Mouse (Mus musculus) E14TG2a.4 (cell line): Measurements from ENCODE around the gene Sbk2.

Experiments
- CTCF ChIP-seq: conservative IDR thresholded peaks from 2 replicates; pipeline ENCODE4 v1.5.1; 2014; ENCODE audit warnings: low read length
- NANOG ChIP-seq: IDR thresholded peaks from 2 replicates; pipeline ENCODE4 v1.6.1; 2014; ENCODE audit warnings: borderline replicate concordance, low read length, mixed read lengths
- POU5F1 ChIP-seq: IDR thresholded peaks from 2 replicates; pipeline ENCODE4 v1.6.1; 2014; ENCODE audit warnings: low read length, borderline replicate concordance

DNA sequence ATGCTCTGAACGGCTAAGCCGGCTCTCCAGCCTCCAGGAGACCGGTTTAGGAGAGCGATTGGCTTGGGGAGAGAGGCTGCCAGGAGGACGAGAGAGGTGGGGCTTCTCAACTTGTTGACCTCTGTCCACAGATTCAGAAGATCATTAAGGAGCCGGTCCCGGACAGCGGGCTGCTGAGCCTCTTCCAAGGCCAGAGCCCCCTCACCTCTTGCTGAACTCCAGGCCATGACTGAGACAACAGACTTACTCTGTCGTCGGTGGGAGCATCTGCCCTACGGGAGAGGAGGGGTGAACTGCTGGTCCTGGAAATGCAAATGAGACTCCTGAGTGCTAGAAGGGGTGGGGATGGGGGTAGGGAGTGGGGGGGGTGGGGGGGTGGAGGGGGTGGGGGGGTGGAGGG is 69.0 kb downstream of the Sbk2 start:
- TF ChIP-seq CTCF, result no peak
- no peak for TF ChIP-seq POU5F1
- TF ChIP-seq NANOG, result no peak
